Mouse (Mus musculus) adrenal gland, postnatal 36 days (tissue): ENCODE data around the gene Gnat2. TPM values are rescaled to one million over a fixed set of nuclear protein-coding genes. Genes with fewer than 3 reads are reported as not detected.
A peak's percentile ranks its signal among the peaks of the same experiment; 100 is the strongest.

ENCODE experiments used
- DNase-seq, 2 experiments: peaks; one replicate each; pipeline ENCODE4 v3.0.0; 2021; ENCODE audit warnings: mixed read lengths in 1 of 2
- total RNA-seq, 2 experiments: library from RNA; stranded (reverse); gene quantifications; 2 replicates each; pipeline ENCODE4 v1.2.3; 2021

Gnat2 gene
- total RNA-seq, 2 experiments from 2014 or later = 11.5 to 14.7 TPM

DNA sequence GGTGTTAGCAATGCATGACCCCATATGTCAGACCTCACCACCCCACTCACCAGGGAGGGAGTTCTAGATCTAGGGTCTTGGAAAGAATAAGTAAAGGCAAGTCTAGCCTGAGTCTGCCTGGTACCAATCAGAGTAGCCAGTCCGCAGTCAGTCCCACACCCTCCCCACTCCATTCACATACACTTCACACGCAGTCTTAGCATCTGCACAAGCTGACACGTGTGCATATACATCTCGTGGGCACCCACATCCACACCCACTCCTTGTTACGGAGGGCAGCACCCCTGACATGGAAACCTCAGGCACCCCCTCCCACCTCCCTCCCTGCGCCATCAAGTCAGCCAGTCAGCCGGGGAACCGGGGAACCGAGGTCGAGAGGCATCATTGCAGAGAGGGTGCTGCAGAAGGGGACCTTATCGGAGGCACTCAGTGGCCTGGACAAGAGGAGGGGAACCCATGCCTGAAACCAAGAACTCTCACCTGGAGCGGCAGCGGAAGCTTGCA is 7.8 kb upstream of the Gnat2 start:
- no peak for DNase-seq

DNA sequence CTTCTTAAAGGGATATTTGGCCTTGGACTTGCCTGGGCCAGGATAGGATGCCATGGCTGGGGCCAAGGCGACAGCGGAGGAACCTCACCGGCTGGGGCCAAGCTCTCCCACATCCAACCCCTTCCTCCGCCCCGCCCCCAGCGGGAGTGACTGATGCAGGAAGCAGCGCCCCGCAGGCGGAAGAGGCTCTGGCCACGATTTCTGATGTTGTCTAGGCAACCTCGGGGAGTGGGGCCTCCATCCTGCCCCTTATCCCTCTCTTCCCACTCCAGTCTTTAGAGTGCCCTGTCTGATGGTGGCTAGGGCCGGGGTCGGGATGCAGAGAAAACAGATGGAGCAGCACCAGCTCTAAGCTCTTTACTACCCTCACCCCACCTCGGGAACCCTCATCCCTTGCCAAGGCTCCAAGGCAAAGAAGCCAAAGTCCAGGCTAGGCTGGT is 7.3 kb upstream of the Gnat2 start:
- DNase-seq = peak; percentile 99 to 100

DNA sequence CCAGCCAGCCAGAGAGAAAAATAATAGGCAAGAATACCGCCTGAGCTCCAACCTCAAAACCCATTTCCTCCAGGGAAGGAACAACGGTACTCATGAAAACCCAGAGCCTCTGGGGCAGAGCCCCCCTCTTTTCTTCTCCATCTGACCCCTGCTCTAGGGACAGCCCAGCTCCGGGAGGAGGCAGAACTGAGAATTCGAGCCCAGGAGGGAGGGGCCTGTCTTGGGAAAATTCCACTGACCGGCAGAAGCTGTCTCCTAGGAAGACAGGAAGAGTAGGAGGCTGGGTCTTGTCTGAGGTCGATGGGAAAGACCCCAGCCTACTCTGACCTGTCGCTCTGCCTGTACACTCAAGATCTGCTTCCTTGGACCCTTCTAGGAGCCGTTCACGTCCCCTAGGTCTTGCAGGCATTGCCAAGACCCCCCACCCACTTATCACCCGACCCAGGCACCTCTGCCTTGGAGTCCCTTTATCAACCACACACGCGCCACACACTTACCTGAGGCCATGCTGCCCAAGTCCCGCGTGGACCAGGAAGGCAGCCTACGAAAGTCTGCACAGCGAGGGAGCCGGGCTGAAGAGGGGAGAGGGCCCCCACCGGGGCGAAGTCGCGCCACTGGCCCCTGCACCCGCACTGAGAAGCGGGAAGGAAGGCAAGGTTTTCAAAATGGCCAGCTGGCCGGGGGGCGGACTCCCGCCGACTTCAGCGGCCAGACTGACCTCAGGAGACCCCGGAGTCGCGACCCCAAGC is 6.7 kb upstream of the Gnat2 start:
- peak; percentile 94 for DNase-seq

DNA sequence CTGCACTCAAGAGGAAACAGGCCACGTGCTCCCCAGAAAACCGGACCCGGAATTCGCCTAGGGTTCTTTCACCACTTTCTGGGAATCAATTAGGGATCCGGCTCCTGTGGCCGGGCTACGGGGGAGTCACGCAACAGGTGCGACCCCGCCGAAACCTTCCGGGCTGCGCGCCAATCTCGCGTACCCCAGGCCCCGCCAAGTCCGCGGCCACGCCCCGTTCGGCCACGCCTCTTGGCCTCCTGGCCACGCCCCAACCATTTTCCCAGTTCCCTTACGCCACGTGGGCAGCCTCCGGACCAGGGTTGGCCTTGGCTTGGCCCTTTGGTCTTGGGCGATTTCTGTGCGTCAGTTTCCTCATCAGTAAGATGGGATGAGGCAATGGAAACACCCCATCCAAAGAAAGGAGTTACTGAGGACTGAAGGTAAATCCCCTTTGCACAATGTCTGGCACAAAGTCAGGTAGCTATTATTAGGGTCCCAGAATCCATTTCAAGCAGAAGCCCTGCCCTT is 6.1 kb upstream of the Gnat2 start, which contains the start of gene Ampd2:
Gene Ampd2, minus strand, starts transcription at position 182 of the 510 bp plus-strand sequence.
- peak; percentile 95 to 96 for DNase-seq

DNA sequence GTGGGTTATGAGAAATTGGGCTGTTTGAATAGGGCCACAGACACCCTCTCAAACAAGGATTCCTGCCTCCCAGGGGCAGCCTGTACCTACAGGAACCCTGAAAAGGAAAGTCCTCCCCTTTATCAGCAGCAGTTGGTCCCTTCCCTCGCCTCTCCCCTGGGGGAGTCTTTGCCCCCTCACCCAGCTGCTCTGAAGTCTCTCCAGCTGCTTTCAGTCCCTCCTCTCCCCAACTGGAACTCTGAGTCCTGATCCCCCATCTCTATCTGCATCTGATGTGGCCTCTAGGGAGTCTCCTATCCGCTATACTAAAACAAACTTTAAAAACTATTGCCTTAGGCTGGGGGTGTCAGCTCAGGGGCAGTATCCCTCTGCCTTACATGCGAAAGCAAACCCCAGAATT is 5.3 kb upstream of the Gnat2 start:
- DNase-seq = no peak

DNA sequence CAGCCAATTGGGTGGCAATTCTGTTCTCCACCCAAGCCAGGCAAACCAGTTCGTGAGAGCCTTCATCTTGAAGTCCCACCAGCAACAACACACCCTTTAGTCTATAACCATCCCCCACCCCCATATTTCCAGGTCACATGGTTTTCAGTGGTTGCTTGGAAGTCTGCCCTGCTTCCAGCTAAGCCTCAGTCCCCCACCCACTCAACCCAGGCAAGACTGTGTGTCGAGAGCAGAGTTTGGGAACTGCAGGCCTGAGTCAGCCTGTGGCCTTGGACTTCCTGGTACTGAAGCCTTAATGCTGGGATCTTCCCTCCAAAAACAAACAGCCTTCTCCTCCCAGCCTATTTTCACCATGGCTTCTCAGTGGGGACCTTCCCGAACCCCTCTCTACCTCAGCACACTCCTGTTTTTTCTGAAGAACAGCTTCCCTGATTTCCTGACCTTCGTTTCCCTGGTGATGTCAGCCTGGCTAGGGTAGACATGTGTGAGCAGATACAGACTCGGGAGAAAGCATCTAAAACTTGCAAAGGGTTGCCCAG is 3.7 kb upstream of the Gnat2 start:
- DNase-seq = peak; percentile 62

DNA sequence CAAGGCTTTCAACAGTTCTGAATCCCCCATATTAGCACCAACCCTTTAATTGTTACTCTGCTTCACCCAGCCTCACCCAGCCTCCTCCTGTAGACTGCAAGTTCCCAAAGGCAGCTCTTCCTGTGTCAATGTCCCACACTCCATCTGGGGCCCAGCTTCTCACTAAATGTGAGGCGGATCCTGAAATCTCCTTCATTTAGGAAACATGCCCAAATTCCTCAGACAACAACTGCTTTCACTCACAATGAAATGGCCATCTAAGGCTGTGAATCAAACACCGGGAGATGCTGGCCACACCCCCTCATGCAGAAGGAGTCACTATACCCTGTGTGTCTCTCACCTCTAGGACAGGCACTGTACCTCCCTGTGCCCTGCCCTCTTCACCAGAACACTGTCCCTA is 2.7 kb upstream of the Gnat2 start:
- DNase-seq = no peak

DNA sequence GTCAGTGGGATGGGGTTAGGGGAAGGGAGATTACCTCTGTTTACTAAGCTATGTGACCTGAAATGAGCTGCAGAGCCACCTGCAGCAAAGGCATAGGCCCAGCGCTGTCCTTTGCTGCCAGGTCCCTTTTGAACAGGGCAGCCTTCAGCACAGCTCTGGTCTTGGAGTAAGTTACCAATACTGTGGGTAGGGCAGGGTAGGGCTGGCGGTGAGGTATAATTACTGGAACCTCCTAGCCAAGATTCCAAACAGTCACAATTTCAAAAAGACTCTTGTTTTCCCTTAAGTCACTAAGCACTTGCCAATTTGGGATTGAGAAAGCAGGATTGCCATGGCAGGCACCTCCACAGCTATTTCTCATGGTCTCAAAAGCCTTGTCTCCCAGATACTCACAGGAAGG is 2.0 kb upstream of the Gnat2 start:
- DNase-seq = no peak

DNA sequence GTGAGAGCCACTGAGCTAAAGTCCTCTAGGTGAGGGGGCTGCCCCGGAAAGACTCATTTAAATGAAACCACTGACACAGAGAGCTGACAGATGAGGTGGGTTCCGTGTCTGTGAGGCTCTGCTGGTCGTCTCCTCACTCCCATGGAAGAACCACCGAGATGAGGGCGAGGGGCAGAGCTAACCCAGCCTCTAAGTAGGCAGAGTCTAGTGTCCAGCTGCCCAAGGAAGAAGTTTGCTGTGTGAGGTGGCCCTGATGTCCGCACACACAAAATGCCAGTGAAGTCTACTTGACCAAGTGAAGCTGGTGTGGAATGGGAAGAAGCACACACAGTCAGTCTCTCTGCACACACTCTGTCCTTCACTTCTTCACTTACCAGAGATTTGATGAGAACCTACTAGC is 559 bp upstream of the Gnat2 start:
- no peak for DNase-seq

DNA sequence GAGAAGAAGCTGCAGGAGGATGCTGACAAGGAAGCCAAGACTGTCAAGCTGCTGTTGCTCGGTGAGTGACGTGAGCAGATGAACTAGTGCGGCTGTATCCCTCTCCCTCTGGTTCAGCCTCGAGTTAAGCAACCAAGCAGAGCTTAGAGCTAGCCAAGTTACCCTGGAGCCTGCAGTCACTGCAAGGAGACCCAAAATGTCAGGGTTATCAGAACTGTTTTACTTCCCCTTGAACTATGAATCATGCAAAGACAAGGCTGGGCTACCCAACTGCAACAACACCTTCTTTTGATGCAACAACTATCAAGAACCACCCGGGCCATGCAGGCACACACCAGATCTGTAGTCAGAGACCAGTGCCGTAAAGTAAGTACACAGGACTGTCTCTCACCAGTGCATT is 717 bp downstream of the Gnat2 start:
- peak; percentile 66 to 73 for DNase-seq

DNA sequence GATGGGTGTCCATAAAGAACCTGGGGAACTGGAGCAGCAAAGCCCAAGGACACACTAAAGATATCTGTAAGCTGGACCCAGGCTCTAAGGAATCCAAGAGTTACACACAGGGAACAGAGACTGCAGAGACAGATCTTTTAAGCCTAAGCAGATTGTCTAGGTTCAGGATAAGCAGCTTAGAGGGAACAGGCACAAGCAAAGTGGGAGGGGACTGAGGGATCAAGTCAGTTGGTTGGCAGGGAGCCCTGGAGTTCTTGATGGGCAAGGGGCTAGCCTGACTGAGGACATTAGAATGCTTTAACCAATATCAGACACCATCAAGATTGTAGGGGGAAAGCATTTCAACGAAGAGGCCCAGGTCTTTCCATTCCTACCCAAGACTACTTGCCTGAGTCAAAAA is 1.6 kb downstream of the Gnat2 start:
- no peak for DNase-seq

GRCm38 (mm10) chr3:108094976-108095760 is 2.6 kb downstream of the Gnat2 start:
- DNase-seq = no peak

DNA sequence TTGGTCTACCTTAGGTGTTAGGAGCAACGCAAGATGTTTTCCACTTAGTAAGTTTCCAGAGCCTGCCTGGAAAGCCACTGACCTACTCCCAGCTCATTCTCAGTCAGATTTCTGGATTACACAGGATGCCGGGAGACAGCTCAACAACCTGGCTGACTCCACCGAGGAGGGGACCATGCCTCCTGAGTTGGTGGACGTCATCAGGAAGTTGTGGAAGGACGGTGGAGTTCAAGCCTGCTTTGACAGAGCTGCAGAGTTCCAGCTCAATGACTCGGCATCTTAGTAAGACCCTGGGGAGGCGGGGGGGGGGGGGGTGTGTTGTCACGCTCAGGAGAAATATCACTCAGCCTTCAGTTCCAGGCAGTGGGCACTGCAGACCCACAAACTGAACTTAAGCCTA is 3.6 kb downstream of the Gnat2 start:
- no peak for DNase-seq

- no peak for DNase-seq
Measured at GRCm38 (mm10) chr3:108096726-108097125, 4.1 kb downstream of the Gnat2 start.

DNA sequence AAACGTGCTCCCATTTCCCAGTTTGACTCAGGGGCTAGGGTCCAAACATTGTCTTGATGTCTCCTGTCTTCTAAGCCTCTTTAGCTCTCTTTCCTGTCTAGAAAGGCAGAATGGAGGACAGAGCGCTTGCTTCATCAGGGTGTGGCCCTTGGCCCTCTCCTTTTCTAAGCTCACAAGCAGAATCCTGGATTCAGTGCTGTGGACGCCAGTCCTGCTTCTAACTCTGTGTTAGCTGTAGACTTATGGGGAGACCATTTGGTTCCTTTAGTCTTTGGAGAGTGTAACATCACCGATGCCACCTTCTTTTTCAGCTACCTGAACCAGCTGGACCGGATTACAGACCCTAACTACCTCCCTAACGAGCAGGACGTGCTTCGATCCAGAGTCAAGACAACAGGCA is 5.1 kb downstream of the Gnat2 start:
- no peak for DNase-seq

GRCm38 (mm10) chr3:108098316-108098715 is 5.7 kb downstream of the Gnat2 start:
- DNase-seq = no peak

GRCm38 (mm10) chr3:108101594-108101993 is 9.0 kb downstream of the Gnat2 start:
- DNase-seq = no peak

- no peak for DNase-seq
Measured at GRCm38 (mm10) chr3:108102075-108102474, 9.5 kb downstream of the Gnat2 start.

DNA sequence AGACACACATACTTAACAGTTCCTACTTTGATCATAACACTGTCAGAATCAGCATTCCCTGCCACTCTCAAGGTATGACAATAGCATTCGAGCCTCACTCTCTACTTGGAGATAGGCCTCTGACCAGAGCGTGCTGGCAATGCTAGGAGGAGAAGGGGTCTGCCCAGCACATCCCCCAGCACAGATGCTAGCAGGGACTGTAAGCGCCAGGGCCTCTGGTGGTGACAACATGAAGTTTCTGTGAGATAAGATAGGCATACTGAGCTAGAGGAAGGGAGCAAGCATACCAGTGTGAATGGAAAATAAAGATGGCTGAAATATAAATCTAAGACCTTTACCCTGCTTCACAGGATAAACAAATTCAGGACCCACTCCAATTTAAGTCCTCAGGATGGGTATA is 12.7 kb downstream of the Gnat2 start:
- no peak for DNase-seq

- peak; percentile 44 for DNase-seq
Measured at GRCm38 (mm10) chr3:108111320-108111719, 18.7 kb downstream of the Gnat2 start.

- DNase-seq = no peak
Measured at GRCm38 (mm10) chr3:108112246-108112645, 19.7 kb downstream of the Gnat2 start.

GRCm38 (mm10) chr3:108112666-108113065 is 20.1 kb downstream of the Gnat2 start:
- no peak for DNase-seq
